ENCODE assay signal across 14 mouse cellular contexts in the genomic region with DNA sequence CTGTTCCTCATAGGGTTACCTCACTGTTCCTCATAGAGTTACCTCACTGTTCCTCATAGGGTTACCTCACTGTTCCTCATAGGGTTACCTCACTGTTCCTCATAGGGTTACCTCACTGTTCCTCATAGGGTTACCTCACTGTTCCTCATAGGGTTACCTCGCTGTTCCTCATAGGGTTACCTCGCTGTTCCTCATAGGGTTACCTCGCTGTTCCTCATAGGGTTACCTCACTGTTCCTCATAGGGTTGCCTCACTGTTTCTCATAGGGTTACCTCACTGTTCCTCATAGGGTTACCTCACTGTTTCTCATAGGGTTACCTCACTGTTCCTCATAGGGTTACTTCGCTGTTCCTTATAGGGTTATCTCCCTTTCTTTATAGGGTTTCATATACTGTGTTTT. TPM values are rescaled to one million over a fixed set of nuclear protein-coding genes. Genes with fewer than 3 reads are reported as not detected.
ATAC-seq lines count a peak whose summit lies in the region.
"Had no signal": no experiment of that assay in that cellular context is flagged by ENCODE, and none has a peak within 500 bp of the region (broad histone marks: within the 10 kb centered on the region; RNA-seq: fewer than 3 reads in every experiment).

No protein-coding gene starts in this region.

- ATAC-seq in common myeloid progenitor, adult 5-6 weeks (replicated peaks; ENCODE audit: low read depth, poor library complexity, severe bottlenecking): 0 out of 2 replicates have a peak, but pooled peaks have one; percentile 58
- ATAC-seq in granulocyte monocyte progenitor cell, adult 5-6 weeks (replicated peaks; ENCODE audit: poor library complexity, severe bottlenecking): peak; percentile 84
- ATAC-seq in megakaryocyte progenitor cell, adult 5-6 weeks (replicated peaks; ENCODE audit: poor library complexity): peak; percentile 57; the same call in 1 of the 2 replicates

RNA-seq across cellular contexts. Expression of gene Neurod6, which starts 29.9 kb away (rescaled TPM):
- total RNA-seq in common myeloid progenitor, adult 5-6 weeks (2017): not detected in 2 replicates
- not detected in 2 replicates for total RNA-seq in granulocyte monocyte progenitor cell, adult 5-6 weeks (2014; fragmentation: Nextera tagmentation)
- total RNA-seq in granulocyte monocyte progenitor cell, adult 5-6 weeks (2017): not detected in 2 replicates
- not detected in 2 replicates for total RNA-seq in megakaryocyte progenitor cell, adult 5-6 weeks (2015)
- not detected in 2 replicates for total RNA-seq in megakaryocyte progenitor cell, adult 5-6 weeks (2017)
- total RNA-seq: adrenal gland, adult 18-20 months; adrenal gland, adult 2 months; adrenal gland, adult 8-10 months; adrenal gland, postnatal 10 days; adrenal gland, postnatal 14 days; adrenal gland, postnatal 25 days; adrenal gland, postnatal 36 days; CH12.LX; ES-E14; G1E; MEL had no signal
